Mouse (Mus musculus) embryonic fibroblast, embryonic 13.5 days (primary cell): ENCODE data around the gene Chd6. TPM values are rescaled to one million over a fixed set of nuclear protein-coding genes. Genes with fewer than 3 reads are reported as not detected.
A peak's percentile ranks its signal among the peaks of the same experiment; 100 is the strongest.

Source experiments
- H3K27ac ChIP-seq: 2 replicates; pipeline ENCODE4 v1.5.1; 2012; ENCODE audit warnings: low read length, control low read depth, inconsistent platforms; ENCODE audit not compliant: insufficient read depth
- H3K4me1 ChIP-seq: 2 replicates; pipeline ENCODE4 v1.6.1; 2011; ENCODE audit warnings: low read length; ENCODE audit not compliant: control insufficient read depth, insufficient read depth
- H3K4me3 ChIP-seq: 2 replicates; pipeline ENCODE4 v1.5.1; 2011; ENCODE audit warnings: mild to moderate bottlenecking, control low read depth, low read length; ENCODE audit not compliant: insufficient read depth
- CTCF ChIP-seq: IDR thresholded peaks from 2 replicates; pipeline ENCODE4 v1.5.1; 2011; ENCODE audit warnings: mild to moderate bottlenecking, control low read depth, low read length, moderate library complexity, borderline replicate concordance; ENCODE audit not compliant: insufficient read depth
- POLR2A ChIP-seq: IDR thresholded peaks from 2 replicates; pipeline ENCODE4 v1.6.1; 2011; ENCODE audit warnings: low read depth, mild to moderate bottlenecking, control low read depth, low read length, moderate library complexity
- polyA plus RNA-seq: library from polyadenylated mRNA; stranded (reverse); fragments of >200 nt; gene quantifications from 2 replicates; pipeline ENCODE4 v1.2.4, GENCODE M21; 2011; ENCODE audit warnings: low read depth; ENCODE audit not compliant: missing spikeins, insufficient read length

Gene Chd6
- polyA plus RNA-seq, 1 experiment: 40.2 TPM

- no peak for TF ChIP-seq POLR2A
- no peak for TF ChIP-seq CTCF
- no peak overlapping the region for H3K4me3 ChIP-seq
- no peak overlapping the region for H3K27ac ChIP-seq
- peaks cover 2% of the 10 kb centered on the region; the same call in 1 of the 2 replicates for H3K4me1 ChIP-seq
Measured at GRCm38 (mm10) chr2:161112011-161112410, 3.1 kb upstream of the Chd6 start.

- TF ChIP-seq CTCF (no peak), POLR2A (peak; percentile 37; the same call in 1 of the 2 replicates)
- H3K27ac ChIP-seq: no peak overlapping the region
- peak overlapping the region; percentile 62 for H3K4me3 ChIP-seq
- peaks cover 2% of the 10 kb centered on the region; the same call in 1 of the 2 replicates for H3K4me1 ChIP-seq
Measured at GRCm38 (mm10) chr2:161109398-161109821, 535 bp upstream of the Chd6 start.

GRCm38 (mm10) chr2:161108085-161108927, 569 bp downstream of the Chd6 start:
- peaks cover 2% of the 10 kb centered on the region; the same call in 1 of the 2 replicates for H3K4me1 ChIP-seq
- H3K4me3 ChIP-seq: peak overlapping the region; percentile 71
- H3K27ac ChIP-seq: peak overlapping the region; percentile 63
- TF ChIP-seq POLR2A (0 out of 2 replicates have a peak, but pooled peaks have one; percentile 7), CTCF (no peak)

GRCm38 (mm10) chr2:161107236-161107635, 1.6 kb downstream of the Chd6 start:
- peaks cover 2% of the 10 kb centered on the region; the same call in 1 of the 2 replicates for H3K4me1 ChIP-seq
- H3K27ac ChIP-seq: no peak overlapping the region
- TF ChIP-seq CTCF (no peak), POLR2A (no peak)
- H3K4me3 ChIP-seq: peak overlapping the region; percentile 71

- no peaks in the 10 kb centered on the region for H3K4me1 ChIP-seq
- H3K4me3 ChIP-seq: no peak overlapping the region
- TF ChIP-seq CTCF (no peak), POLR2A (no peak)
Measured at GRCm38 (mm10) chr2:161103769-161104168, 5.1 kb downstream of the Chd6 start.

GRCm38 (mm10) chr2:161102102-161102501, 6.8 kb downstream of the Chd6 start:
- Histone ChIP-seq H3K4me1 (no peaks in the 10 kb centered on the region), H3K27ac (no peak overlapping the region), H3K4me3 (no peak overlapping the region)
- TF ChIP-seq POLR2A (no peak), CTCF (no peak)

More at GRCm38 (mm10) chr2:161103769-161104168, 5.1 kb downstream of the Chd6 start:
- H3K27ac ChIP-seq: no peak overlapping the region

- TF ChIP-seq CTCF: no peak
- TF ChIP-seq POLR2A: no peak
- Histone ChIP-seq H3K4me3 (no peak overlapping the region), H3K4me1 (no peaks in the 10 kb centered on the region), H3K27ac (no peak overlapping the region)
Measured at GRCm38 (mm10) chr2:161097746-161098145, 11.1 kb downstream of the Chd6 start.

GRCm38 (mm10) chr2:161090746-161091405, 18.0 kb downstream of the Chd6 start:
- TF ChIP-seq POLR2A: no peak
- no peak for TF ChIP-seq CTCF
- no peaks in the 10 kb centered on the region for H3K4me1 ChIP-seq
- H3K27ac ChIP-seq: no peak overlapping the region
- H3K4me3 ChIP-seq: no peak overlapping the region

- no peak overlapping the region for H3K27ac ChIP-seq
- no peaks in the 10 kb centered on the region for H3K4me1 ChIP-seq
- no peak overlapping the region for H3K4me3 ChIP-seq
- TF ChIP-seq POLR2A (no peak), CTCF (no peak)
Measured at GRCm38 (mm10) chr2:161090200-161090599, 18.7 kb downstream of the Chd6 start.
